Mouse (Mus musculus) liver, embryonic 12.5 days (tissue): ENCODE measurements around the gene Wfdc3. TPM values are rescaled to one million over a fixed set of nuclear protein-coding genes. Genes with fewer than 3 reads are reported as not detected.

Source experiments
- ATAC-seq: fragments of 200-750 bp; cut with Nextera tagmentation; 2 replicates; pipeline ENCODE4 v1.8.0; 2017; ENCODE audit warnings: moderate number of reproducible peaks, mild to moderate bottlenecking, moderate library complexity
- H3K27ac ChIP-seq: fragments of 300-500 bp; sonication (generic); 2 replicates; pipeline ENCODE4 v1.5.1; 2016; ENCODE audit warnings: mild to moderate bottlenecking
- H3K27me3 ChIP-seq: fragments of 300-500 bp; sonication (generic); replicated peaks from 2 replicates; pipeline ENCODE4 v1.6.1; 2016; ENCODE audit warnings: mild to moderate bottlenecking, moderate library complexity
- H3K36me3 ChIP-seq: fragments of 300-500 bp; sonication (generic); 2 replicates; pipeline ENCODE4 v1.6.1; 2016; ENCODE audit warnings: mild to moderate bottlenecking, moderate library complexity
- H3K4me1 ChIP-seq: fragments of 300-500 bp; sonication (generic); 2 replicates; pipeline ENCODE4 v1.6.1; 2016
- H3K4me2 ChIP-seq: fragments of 300-500 bp; sonication (generic); 2 replicates; pipeline ENCODE4 v1.6.1; 2016; ENCODE audit warnings: mild to moderate bottlenecking, moderate library complexity
- H3K4me3 ChIP-seq: fragments of 300-500 bp; sonication (generic); 2 replicates; pipeline ENCODE4 v1.5.1; 2016; ENCODE audit warnings: mild to moderate bottlenecking, moderate library complexity
- H3K9ac ChIP-seq: fragments of 300-500 bp; sonication (generic); 2 replicates; pipeline ENCODE4 v1.6.1; 2016; ENCODE audit warnings: mild to moderate bottlenecking, moderate library complexity
- H3K9me3 ChIP-seq: fragments of 300-500 bp; sonication (generic); replicated peaks from 2 replicates; pipeline ENCODE4 v1.6.1; 2016; ENCODE audit warnings: mild to moderate bottlenecking, moderate library complexity
- WGBS: fragments of 180-500 bp; shearing (Covaris S2); methylation state at CpG from one replicate; pipeline ENCODE4 v1.1.7; 2016; ENCODE audit not compliant: insufficient replicate concordance; 5-methylcytosine and 5-hydroxymethylcytosine counted together
- polyA plus RNA-seq: library from polyadenylated mRNA; unstranded; fragments of >200 nt; fragmentation: Nextera tagmentation; extraction: Ambion mirVana; gene quantifications from 2 replicates; pipeline ENCODE4 v1.2.1, GENCODE M21; 2016

Wfdc3 gene
- polyA plus RNA-seq, 1 experiment from 2014 or later = 0.48 TPM

DNA sequence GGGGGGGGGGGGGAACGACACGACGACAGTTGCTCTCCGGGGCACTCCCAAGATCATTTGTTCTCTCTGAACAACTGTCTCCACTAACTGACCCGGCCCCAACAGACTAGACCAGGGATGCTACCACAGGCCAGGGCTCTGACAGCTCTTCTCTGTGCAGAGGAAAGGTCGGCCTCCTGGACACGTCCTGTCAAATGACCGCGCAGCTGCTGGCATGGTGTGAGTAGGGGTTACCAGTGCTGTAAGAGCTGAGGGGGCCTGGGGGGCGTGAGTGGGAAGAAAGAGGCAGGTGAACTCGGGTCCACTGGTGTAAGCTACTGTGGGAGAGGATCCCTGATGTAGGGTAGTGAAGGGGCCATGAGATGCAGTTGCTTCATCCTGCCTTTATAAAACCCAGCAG is 12.1 kb upstream of the Wfdc3 start:
- no peak for ATAC-seq
- Histone ChIP-seq H3K4me2 (0 out of 2 replicates have a peak overlapping the region, but pooled peaks have one; percentile 56), H3K4me1 (peaks cover 61% of the 10 kb centered on the region), H3K27ac (peak overlapping the region; percentile 95), H3K27me3 (no peaks in the 10 kb centered on the region), H3K4me3 (no peak overlapping the region), H3K9me3 (no peaks in the 10 kb centered on the region), H3K9ac (peak overlapping the region; percentile 63; the same call in 1 of the 2 replicates), H3K36me3 (peaks cover 100% of the 10 kb centered on the region)
- 90% methylated on average over 11 of the region's 11 CpGs for WGBS

DNA sequence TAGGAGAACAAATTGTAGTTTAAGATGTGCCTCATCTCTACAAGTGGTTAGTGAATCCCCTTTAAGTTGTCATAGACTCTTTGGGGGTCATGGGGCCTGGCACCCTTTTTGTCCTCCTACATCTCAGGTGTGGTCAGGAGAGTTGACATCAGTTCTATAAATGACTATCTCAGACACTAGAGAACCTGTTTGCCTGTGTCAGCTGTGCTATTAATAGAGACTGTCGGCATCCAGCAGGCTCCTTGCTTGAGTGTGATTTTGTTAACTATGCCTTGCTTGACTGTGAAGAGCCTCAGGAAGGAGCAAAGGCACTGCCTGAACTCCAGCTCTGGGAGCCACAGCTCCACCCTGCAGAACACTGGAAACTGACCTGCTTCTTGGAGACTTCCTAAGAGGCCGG is 9.1 kb upstream of the Wfdc3 start:
- H3K9me3 ChIP-seq = no peaks in the 10 kb centered on the region
- no peak overlapping the region for H3K4me3 ChIP-seq
- H3K4me1 ChIP-seq = peaks cover 30% of the 10 kb centered on the region
- no peak overlapping the region for H3K9ac ChIP-seq
- H3K36me3 ChIP-seq = peaks cover 100% of the 10 kb centered on the region
- WGBS = 84% methylated on average over 2 of the region's 2 CpGs
- H3K4me2 ChIP-seq = no peak overlapping the region
- no peak for ATAC-seq
- peak overlapping the region; percentile 46 for H3K27ac ChIP-seq
- no peaks in the 10 kb centered on the region for H3K27me3 ChIP-seq

DNA sequence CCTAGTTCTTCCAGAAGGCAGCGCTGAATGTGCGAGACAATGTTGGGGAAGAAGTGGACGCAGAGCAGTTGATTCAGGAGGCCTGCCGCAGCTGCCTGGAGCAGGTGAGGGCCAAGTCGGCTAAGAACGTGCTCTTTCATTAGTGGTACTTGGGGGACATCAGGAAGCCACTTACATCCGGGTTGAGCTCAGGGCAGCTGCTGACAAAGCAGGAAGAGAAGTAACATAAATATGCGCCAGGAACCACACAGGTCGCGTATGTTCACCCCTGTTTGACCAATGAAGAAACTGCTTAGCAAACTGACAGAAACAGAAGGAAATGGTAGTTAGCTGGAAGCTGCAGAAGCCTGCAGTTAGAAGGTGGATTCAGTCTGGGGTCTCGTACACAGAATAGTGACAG is 8.4 kb upstream of the Wfdc3 start:
- WGBS = 71% methylated on average over 11 of the region's 11 CpGs
- H3K27ac ChIP-seq = peak overlapping the region; percentile 46

DNA sequence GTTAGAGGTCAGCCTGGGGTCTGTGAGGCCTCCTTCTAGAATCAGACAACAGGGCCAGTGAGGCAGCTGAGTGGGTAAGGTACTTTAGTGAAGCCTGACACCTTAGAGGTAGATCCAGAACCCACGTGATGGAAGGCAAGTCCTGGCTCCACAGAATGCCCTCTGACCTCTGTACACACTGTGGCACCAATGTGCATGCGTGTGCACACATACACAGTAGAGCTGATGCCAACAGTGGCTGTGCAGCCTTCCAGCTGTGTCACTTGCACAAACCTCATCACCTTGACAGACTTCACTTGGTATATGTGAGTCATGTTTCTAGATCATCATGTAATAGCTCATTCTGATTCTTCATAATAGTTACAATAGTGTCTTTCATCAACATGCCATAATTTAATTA is 6.7 kb upstream of the Wfdc3 start:
- Histone ChIP-seq H3K36me3 (peaks cover 100% of the 10 kb centered on the region), H3K27ac (no peak overlapping the region), H3K4me1 (peaks cover 20% of the 10 kb centered on the region)

More for the DNA sequence above, 8.4 kb upstream of the Wfdc3 start:
- Histone ChIP-seq H3K4me3 (no peak overlapping the region), H3K9me3 (no peaks in the 10 kb centered on the region), H3K4me1 (peaks cover 23% of the 10 kb centered on the region), H3K9ac (no peak overlapping the region), H3K4me2 (no peak overlapping the region), H3K36me3 (peaks cover 100% of the 10 kb centered on the region), H3K27me3 (no peaks in the 10 kb centered on the region)
- ATAC-seq = no peak

DNA sequence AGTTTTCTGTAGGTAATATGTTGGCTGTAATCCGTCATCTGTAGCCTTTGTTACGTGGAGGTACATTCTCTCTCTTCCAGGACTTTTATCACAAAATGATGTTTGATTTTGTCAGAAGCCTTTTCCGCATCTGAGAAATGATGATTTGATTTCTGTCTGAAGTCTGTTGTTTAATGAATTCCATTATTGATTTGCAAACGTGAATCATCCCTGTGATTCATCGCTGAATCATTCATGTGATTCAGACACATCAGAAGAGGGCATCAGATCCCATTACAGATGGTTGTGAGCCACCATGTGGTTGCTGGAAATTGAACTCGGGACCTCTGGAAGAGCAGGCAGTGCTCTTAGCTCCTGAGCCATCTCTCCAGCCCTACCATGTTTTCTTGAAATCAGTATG is 3.3 kb upstream of the Wfdc3 start:
- Histone ChIP-seq H3K4me2 (no peak overlapping the region), H3K4me1 (peaks cover 34% of the 10 kb centered on the region), H3K4me3 (no peak overlapping the region), H3K9me3 (no peaks in the 10 kb centered on the region), H3K27me3 (peaks cover 4% of the 10 kb centered on the region; the same call in 1 of the 2 replicates), H3K36me3 (peaks cover 68% of the 10 kb centered on the region), H3K9ac (no peak overlapping the region), H3K27ac (peak overlapping the region; percentile 52; the same call in 1 of the 2 replicates)
- ATAC-seq = no peak
- 79% methylated on average over 6 of the region's 6 CpGs for WGBS

More for the DNA sequence above, 6.7 kb upstream of the Wfdc3 start:
- H3K4me3 ChIP-seq = no peak overlapping the region
- ATAC-seq = no peak
- WGBS = 81% methylated on average over 2 of the region's 2 CpGs
- H3K9me3 ChIP-seq = no peaks in the 10 kb centered on the region
- no peaks in the 10 kb centered on the region for H3K27me3 ChIP-seq
- H3K9ac ChIP-seq = no peak overlapping the region
- H3K4me2 ChIP-seq = no peak overlapping the region

DNA sequence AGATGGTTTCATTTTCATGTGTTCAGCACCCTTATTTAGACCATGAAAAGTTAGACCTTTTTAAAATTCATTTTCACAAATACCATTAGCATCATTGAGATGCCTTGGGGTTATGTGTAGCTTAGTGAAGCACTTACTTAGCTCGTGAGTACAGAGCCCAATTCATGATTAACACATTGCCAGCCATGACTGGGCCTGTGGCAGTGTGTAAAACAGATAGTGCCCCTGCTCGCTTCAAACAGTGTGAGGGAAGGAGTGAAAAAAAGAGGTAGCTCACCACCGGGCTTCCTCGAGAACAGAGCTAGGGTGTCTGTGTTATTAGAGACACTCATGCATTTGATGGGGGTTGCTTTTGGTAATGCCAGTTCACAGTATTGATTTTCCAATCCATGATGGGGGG is 2.5 kb upstream of the Wfdc3 start:
- no peaks in the 10 kb centered on the region for H3K9me3 ChIP-seq
- H3K27me3 ChIP-seq = peaks cover 12% of the 10 kb centered on the region
- H3K27ac ChIP-seq = peak overlapping the region; percentile 52
- peaks cover 60% of the 10 kb centered on the region for H3K36me3 ChIP-seq
- no peak overlapping the region for H3K4me3 ChIP-seq
- peaks cover 40% of the 10 kb centered on the region for H3K4me1 ChIP-seq
- 72% methylated on average over 4 of the region's 4 CpGs for WGBS
- ATAC-seq = peak; percentile 40; the same call in 1 of the 2 replicates
- peak overlapping the region; percentile 32; the same call in 1 of the 2 replicates for H3K9ac ChIP-seq
- H3K4me2 ChIP-seq = peak overlapping the region; percentile 92

DNA sequence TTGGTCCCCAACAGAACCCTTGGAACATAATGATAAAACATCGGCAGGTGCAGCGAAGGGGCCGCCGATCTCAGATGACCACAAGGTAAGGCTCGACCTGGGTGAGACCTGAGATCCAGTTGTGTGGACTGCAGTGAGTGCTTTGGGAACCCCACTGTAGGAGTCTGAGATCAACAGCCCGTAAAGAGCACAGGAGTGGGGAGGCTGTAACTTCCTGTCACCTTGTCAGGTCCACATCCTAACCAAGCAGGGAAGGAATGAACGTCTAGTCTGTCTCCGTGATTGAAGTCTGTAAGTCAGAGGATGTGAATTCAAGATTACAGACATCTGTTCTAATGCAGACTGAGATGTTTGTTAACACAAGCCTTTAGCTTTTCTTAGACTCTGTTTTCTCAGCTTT is 962 bp upstream of the Wfdc3 start:
- Histone ChIP-seq H3K36me3 (peaks cover 45% of the 10 kb centered on the region), H3K4me3 (peak overlapping the region; percentile 94), H3K4me1 (peaks cover 40% of the 10 kb centered on the region), H3K27me3 (peaks cover 22% of the 10 kb centered on the region), H3K4me2 (peak overlapping the region; percentile 92), H3K27ac (peak overlapping the region; percentile 90), H3K9ac (peak overlapping the region; percentile 95), H3K9me3 (no peaks in the 10 kb centered on the region)
- 31% methylated on average over 8 of the region's 8 CpGs for WGBS
- peak; percentile 44 for ATAC-seq

DNA sequence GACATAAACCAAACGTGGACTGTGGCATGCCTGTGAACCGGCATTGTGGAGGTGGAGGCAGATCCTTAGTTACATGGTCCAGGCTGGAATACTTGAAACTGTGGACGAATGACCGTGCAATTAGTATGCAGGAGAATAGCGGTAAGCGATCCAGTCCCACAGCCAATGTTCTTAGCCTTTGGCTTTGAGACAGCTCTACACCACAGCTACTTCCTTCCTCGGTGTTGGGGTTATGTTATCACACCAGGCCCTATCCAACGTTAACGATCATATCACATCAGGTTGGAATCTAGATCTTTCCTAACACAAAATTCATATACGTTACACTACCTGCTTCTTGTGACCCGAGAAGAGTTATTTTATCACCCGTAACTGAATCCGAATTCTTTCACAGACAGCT is 744 bp downstream of the Wfdc3 start:
- peaks cover 28% of the 10 kb centered on the region for H3K36me3 ChIP-seq
- peak overlapping the region; percentile 95 for H3K9ac ChIP-seq
- WGBS = 48% methylated on average over 13 of the region's 13 CpGs
- no peak overlapping the region for H3K27ac ChIP-seq
- peaks cover 40% of the 10 kb centered on the region for H3K4me1 ChIP-seq
- H3K4me2 ChIP-seq = peak overlapping the region; percentile 92
- no peaks in the 10 kb centered on the region for H3K9me3 ChIP-seq
- no peak for ATAC-seq
- peaks cover 30% of the 10 kb centered on the region for H3K27me3 ChIP-seq
- peak overlapping the region; percentile 94 for H3K4me3 ChIP-seq

DNA sequence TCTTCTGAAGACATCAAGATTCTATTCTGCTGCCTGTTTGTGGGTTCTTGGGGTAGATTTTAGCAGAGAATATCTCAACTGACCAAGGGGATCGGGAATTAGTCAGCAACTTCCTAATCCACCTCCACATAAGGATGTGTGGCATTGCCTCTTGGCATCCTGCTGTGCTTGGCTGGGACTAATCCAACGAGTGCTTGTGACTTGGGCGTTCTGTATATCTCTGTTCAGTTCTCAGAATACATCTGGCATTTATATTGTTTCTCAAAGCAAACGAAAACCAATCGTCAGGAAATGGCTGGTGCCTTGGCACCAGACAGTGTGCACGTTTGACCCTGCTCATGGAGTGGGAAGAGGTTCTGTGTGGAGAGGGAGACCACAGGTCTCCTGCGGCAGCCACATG is 5.9 kb downstream of the Wfdc3 start:
- ATAC-seq = no peak
- Histone ChIP-seq H3K4me3 (no peak overlapping the region), H3K9ac (no peak overlapping the region)

DNA sequence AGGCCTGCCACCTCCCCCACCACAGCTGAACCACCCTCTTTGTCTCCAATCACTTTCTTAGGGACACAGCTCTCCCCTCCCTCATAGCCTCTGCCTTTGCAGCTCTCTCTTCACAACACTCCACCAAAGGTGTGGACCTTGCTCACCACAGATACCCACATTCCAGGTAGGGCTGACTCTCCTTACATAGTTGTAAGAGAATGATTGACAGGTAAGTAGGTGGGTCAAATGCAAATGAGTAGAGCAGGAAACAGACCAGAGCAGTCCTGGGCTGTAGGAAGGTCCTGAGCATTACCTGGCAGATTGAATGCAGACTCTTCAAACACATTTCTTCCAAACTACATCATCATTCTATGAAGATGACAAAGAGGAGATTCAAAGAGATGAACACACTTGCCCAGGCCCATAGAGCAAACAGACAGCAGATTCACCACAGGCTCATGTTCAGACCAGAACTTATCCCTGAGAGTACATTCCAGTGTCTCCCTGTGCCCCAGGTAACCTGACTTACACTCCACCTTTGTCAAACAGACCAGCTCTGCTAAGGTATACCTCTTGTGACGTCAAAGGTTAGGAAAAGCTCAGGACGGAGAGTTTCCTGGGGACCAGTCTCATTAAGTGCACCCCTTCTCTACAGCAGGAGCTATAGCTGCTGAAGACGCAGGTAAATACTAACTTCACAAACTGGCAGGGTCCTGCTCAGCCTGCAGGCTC is 8.2 kb downstream of the Wfdc3 start:
- H3K27ac ChIP-seq = no peak overlapping the region
- ATAC-seq = no peak
- peaks cover 34% of the 10 kb centered on the region for H3K27me3 ChIP-seq
- 44% methylated on average over 3 of the region's 3 CpGs for WGBS
- H3K9me3 ChIP-seq = no peaks in the 10 kb centered on the region
- H3K4me3 ChIP-seq = no peak overlapping the region
- no peaks in the 10 kb centered on the region; the same call in 1 of the 2 replicates for H3K4me1 ChIP-seq
- no peak overlapping the region for H3K9ac ChIP-seq
- H3K36me3 ChIP-seq = no peaks in the 10 kb centered on the region
- H3K4me2 ChIP-seq = no peak overlapping the region

More for the DNA sequence above, 5.9 kb downstream of the Wfdc3 start:
- no peak overlapping the region for H3K4me2 ChIP-seq
- H3K27ac ChIP-seq = no peak overlapping the region
- H3K4me1 ChIP-seq = peaks cover 9% of the 10 kb centered on the region
- WGBS = 62% methylated on average over 7 of the region's 7 CpGs
- H3K36me3 ChIP-seq = no peaks in the 10 kb centered on the region
- no peaks in the 10 kb centered on the region for H3K9me3 ChIP-seq
- H3K27me3 ChIP-seq = peaks cover 44% of the 10 kb centered on the region

DNA sequence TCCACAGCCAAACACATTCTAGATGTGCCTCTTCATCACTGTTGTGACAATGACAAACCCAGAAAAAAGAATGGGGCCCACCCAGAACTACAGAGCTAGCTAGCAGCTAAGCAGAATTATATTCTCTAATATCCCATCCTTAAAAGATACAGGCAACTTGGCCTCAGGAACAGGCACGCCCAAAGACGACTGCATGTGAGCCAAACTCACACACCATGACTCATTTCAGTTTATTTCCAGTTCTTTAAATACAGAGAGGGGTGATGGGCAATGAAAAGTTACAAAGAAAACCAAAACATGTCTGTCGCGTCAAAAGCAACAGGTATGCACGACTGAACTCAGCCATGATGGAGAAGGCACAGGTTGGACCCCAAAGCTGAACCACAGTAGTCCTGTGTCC is 10.3 kb downstream of the Wfdc3 start:
- 73% methylated on average over 5 of the region's 5 CpGs for WGBS
- H3K27ac ChIP-seq = no peak overlapping the region
- no peaks in the 10 kb centered on the region for H3K36me3 ChIP-seq
- H3K4me1 ChIP-seq = no peaks in the 10 kb centered on the region; the same call in 1 of the 2 replicates
- no peaks in the 10 kb centered on the region for H3K9me3 ChIP-seq
- H3K4me3 ChIP-seq = no peak overlapping the region
- ATAC-seq = no peak
- H3K9ac ChIP-seq = no peak overlapping the region
- peaks cover 31% of the 10 kb centered on the region for H3K27me3 ChIP-seq
- no peak overlapping the region for H3K4me2 ChIP-seq

DNA sequence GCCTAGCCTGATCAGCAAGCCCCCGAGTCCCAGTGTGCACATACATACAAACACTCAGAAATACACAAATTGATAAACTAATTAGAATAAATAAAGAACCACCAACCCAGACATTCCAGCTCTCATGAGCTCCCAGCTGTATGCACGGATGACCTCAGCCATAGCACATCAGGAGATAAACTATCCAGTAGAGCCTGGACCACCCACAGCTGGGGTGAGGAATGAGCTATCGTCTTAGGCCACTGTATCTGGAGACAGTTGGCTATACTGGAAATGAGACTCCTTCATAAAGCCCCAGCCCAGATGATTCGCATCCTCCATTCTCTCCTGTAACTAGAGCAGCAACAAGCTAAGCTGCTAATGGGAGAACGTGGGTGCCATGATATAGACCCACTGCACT is 10.9 kb downstream of the Wfdc3 start:
- no peaks in the 10 kb centered on the region; the same call in 1 of the 2 replicates for H3K4me1 ChIP-seq
- H3K4me2 ChIP-seq = no peak overlapping the region
- H3K9me3 ChIP-seq = no peaks in the 10 kb centered on the region
- no peak overlapping the region for H3K27ac ChIP-seq
- no peak overlapping the region for H3K4me3 ChIP-seq
- no peak for ATAC-seq
- H3K9ac ChIP-seq = no peak overlapping the region
- no peaks in the 10 kb centered on the region for H3K36me3 ChIP-seq
- 69% methylated on average over 5 of the region's 5 CpGs for whole genome bisulfite sequencing
- H3K27me3 ChIP-seq = peaks cover 26% of the 10 kb centered on the region
